ENCODE assay signal across 17 mouse cellular contexts in genomic region chrX:38308597-38308996, GRCm38 (mm10). TPM values are rescaled to one million over a fixed set of nuclear protein-coding genes. Genes with fewer than 3 reads are reported as not detected.
A peak's percentile ranks its signal among the peaks of the same experiment; 100 is the strongest.
DNase-seq lines count a peak whose midpoint lies in the region.
"Had no signal": no experiment of that assay in that cellular context is flagged by ENCODE, and none has a peak within 500 bp of the region (broad histone marks: within the 10 kb centered on the region; RNA-seq: fewer than 3 reads in every experiment).

No protein-coding gene starts in this region.

- peak; percentile 16 for DNase-seq in lung, postnatal 36 days
- DNase-seq in lung, postnatal 25 days (ENCODE audit: low spot score) = no peak
- peak; percentile 14 for DNase-seq in NIH3T3 (ENCODE audit: low read depth)
- DNase-seq in adrenal gland, postnatal 14 days = peak; percentile 39
- DNase-seq in heart, postnatal 10 days = no peak
- no peak for DNase-seq in heart, adult 8-10 months (ENCODE audit: low spot score)
- DNase-seq in cerebellum, adult 18-20 months = no peak
- DNase-seq: cerebellum, adult 9-10 months; heart, adult 11 months; heart, postnatal 14 days; right cerebral cortex, adult 18-20 months; thymus, adult 2 months; thymus, postnatal 4 days had no signal

- intact Hi-C loops in heart, postnatal 10 days (cut with DNase I) = no loop called here

RNA-seq across cellular contexts. Expression of gene Atp1b4, which starts 7.4 kb away (rescaled TPM):
- not detected in 2 replicates for total RNA-seq in adrenal gland, postnatal 14 days (2021)
- under 1 TPM in 1 of 2 experiments, not detected in 1; 0.07 TPM for total RNA-seq in heart, postnatal 10 days (2021)
- not detected for total RNA-seq in heart, adult 8-10 months (2022)
- total RNA-seq: heart, postnatal 14 days; hindbrain, postnatal 0 days; layer of hippocampus, adult 8-10 months; left cerebral cortex, postnatal 25 days; midbrain, postnatal 0 days had no signal

RNA-seq across cellular contexts. Expression of gene Tmem255a, which starts 56.4 kb away (rescaled TPM):
- total RNA-seq in adrenal gland, postnatal 14 days (2021) = 9.9 and 12.2 TPM in 2 replicates
- total RNA-seq in heart, postnatal 10 days (2021) = 10 to 100 TPM; 19.7 to 30.7 TPM
- total RNA-seq in heart, adult 8-10 months (2022) = 1 to 10 TPM in 1 of 4 experiments, under 1 TPM in 3; 0.63 to 1.5 (median 0.72) TPM

Comparison
In these comparisons a context has a peak if more than half of its experiments do, and no peak if none do; other contexts are left out.
1. DNase-seq: peak in lung, postnatal 36 days (single experiment), NIH3T3 (single experiment) and adrenal gland, postnatal 14 days (single experiment); none in lung, postnatal 25 days (single experiment), heart, postnatal 10 days (0 of 2), heart, adult 8-10 months (single experiment) and cerebellum, adult 18-20 months (0 of 2).